Mouse (Mus musculus) CD8-positive naive resting alpha-beta T cell, adult 2 months (primary cell): ENCODE results near the gene Zfp772.
"Not testable (repeated sequence)": the region's sequence is repeated elsewhere in the genome, so short reads cannot be mapped to it uniquely, and the experiment has no call there.

Experiments
- DNase-seq, 2 experiments: peaks; one replicate each; pipeline ENCODE4 v3.0.0; 2022; ENCODE audit warnings: low read depth in 2 of 2, low spot score in 2 of 2

The Zfp772 gene

DNA sequence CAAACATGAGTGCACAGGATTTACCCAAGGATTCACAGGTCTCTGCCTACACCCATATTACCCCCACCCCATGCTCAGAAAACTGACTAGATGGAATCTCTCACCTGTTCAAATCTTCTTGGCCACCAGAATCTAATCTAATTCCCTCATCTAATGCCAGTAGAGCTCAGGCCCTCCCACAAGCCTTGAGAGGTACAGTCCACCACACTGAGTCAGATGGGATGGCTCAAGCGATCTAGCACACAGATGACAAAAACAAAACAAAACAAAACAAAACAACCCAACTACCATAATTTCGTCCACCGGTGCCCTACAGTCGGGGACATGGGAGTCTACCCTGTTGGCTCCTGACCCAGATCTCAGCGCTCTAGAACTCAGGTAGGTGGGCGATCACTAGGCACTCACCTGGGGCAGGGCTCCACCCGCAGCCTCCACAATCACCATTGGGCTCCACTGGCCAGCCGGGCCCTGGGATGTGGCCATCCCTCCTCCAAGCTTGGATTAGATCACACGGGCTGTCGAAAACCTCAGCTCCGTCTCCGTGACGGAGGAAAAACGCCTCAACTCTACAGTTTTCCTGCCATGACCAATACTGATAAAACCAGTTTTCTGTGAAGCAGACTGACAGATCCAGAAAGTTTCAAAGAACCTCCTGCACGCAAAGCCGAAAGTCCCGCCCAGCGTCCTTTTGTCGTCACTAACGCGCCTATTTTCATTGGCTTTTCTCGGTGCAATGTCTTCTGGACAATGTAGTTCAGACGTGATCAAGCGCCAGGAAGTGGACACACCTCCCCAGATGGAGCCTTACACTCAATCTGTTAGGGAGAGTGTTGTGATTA is at the start of gene Zfp772:
Zfp772 (minus strand) TSS at position 686 of the 839 bp plus-strand sequence.
- peak; percentile 27 to 52 for DNase-seq

DNA sequence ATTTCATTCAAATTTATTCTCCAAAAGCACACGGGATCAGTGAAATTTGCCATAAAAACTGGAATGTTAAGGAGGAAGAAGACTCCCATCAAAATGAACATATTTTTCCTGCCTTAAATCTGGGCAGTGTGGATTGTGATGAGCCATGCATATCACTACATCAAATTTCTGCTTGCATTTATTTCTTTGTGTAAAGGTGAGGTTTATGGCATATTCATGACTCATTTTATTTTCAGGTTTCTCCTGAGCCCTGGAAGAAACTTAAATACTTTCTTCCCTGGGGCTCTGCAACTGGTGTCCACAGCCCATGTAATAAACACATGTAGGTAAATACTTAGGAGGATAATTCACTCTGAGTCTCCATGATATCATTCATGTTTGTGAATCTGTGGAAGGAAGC is 37.4 kb upstream of the Zfp772 start, which contains the start of gene Vmn2r29:
Vmn2r29 (minus strand) TSS at position 101 of the 400 bp plus-strand sequence.
- not testable (repeated sequence) for DNase-seq

DNA sequence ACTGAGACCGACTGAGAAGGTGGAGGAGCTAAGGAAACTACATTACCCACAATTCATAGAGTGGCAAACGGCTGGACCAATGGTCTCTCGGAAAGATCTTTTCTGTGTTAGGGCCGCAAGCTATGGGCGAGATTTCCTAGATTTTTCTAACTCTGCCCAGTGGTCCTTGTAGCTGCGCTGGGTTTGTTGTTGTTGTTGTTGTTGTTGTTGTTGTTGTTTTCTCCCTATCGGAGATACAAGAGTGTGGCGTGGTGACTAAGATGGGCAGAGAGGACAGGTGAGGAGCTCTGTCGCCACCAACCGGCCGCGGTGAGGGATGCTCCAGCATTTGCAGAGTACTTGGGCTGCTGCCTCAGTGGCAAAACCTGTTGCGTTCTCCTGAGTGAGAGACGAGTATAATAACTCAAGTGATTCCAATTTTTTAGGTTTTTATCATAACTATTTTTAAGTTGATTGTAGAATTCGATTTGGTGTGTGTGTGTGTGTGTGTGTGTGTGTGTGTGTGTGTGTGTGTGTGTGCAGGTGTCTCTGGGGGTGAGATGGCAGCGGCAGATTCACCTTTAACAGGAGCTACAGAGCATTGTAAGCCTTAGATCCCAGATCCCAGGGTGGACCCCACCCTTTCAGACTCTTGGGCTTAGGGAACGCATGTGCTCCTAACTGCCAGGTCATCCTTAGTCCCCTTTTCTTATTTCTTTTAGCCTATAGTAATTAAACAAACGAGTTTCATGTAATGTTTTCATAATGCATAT is 21.4 kb downstream of the Zfp772 start:
- peak; percentile 47 to 70 for DNase-seq

DNA sequence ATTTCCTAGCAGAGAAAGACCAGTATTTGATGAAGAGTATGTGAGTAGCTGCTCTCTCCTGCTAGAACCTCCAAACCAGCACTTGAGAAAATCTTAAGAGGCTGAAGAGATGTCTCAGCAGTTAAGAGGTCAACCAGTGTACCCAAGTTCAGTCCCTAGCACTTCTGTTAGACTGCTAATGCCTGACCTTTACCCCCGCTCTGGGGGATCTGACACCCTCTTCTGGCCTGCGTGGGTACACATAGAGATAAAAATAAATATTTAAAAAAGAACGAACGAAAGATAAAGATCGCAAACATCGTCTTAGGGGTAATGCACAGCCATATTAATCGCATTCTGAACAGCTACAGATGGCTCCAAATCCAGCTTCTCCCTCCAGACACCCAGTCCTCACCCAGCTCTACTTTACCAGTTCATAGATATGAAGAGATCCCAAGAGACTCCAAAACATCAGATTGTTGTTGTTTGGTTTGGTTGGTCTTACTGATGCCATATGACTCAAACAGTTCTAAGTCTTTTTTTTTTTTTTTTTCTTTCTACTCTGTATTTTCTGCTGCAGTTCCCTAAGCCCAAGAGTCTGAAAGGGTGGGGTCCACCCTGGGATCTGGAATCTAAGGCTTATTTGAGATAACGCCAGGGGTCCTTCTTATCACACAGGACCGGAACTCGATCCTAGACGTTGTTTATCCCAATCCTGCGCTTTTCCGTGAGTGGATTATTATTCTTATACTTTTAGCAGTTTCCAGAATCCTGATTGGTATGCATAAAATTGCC is 22.2 kb downstream of the Zfp772 start:
- no peak for DNase-seq

DNA sequence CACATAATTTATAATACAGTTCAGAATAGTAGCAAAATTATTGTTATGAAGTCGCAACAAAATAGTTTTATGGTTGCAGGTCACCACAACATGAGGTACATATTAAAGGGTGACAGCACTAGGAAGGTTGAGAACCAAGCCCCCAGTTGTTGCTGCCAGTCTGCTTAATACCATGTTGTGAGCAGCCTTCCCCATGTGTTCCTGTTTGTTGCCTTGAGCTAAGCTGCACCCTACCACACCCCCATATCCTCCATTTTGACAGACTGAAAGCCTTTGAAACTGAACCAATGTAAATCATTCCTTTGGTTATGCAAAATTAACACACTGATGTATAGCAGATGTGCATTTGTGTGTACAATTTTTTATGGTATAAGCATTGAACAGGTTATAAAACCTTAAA is 23.9 kb downstream of the Zfp772 start:
- DNase-seq, result no peak

DNA sequence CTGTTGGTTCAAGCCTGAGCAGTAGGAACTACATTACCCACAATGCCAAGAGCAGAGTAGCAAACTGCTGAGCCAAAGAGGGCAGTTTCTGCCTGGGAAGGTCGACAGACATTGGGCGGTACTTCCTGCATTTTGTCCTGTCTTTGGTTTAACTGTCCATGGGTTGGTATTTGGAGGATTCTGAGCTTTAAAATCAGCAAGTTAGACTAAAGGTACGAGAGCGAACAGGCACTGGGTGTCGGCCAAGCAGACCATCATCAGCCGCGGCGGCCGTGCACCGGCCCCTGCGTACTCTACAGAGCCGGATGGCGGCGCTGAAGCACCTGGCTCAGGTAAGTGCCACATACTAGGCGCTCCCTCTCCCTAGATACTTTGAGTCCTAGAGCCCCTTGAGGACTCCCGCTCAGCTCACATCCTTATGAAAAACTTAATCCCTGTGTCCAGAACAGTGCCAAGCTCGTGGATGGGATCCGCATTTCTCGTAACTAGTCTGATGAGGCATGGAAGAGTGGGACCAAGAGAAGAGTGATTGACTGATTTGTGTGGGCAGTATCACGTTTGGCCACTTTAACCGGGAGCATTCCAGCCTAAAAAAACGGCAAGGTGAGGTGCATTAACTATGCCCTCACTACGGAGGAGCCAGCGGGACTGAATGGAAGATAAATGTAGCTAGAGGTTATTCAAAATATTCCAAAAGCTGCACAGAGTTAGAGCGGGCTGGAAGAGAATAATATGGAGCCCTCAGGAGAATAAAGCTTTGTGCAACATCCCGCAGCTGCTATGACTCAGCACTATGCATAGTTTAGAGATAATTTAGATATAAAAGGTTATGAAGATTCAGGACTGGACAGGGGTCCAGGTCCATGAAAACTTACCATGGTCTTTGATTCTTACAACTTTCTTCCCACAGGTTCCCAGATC is 38.3 kb downstream of the Zfp772 start, which contains the start of gene Zfp418:
Zfp418 (plus strand) TSS at position 104 of the 921 bp plus-strand sequence.
- DNase-seq, result peak; percentile 5 to 23
